Mouse (Mus musculus) left cerebral cortex, adult 11 months (tissue): ENCODE data around the gene Dcaf8.
"Not testable (repeated sequence)": the region's sequence is repeated elsewhere in the genome, so short reads cannot be mapped to it uniquely, and the experiment has no call there.

Experiments
- DNase-seq: peaks from one replicate; pipeline ENCODE4 v3.0.0; 2022; ENCODE audit warnings: low spot score

The Dcaf8 gene

GRCm38 (mm10) chr1:172218164-172218910 is 70.5 kb downstream of the Dcaf8 start:
- no peak for DNase-seq

DNA sequence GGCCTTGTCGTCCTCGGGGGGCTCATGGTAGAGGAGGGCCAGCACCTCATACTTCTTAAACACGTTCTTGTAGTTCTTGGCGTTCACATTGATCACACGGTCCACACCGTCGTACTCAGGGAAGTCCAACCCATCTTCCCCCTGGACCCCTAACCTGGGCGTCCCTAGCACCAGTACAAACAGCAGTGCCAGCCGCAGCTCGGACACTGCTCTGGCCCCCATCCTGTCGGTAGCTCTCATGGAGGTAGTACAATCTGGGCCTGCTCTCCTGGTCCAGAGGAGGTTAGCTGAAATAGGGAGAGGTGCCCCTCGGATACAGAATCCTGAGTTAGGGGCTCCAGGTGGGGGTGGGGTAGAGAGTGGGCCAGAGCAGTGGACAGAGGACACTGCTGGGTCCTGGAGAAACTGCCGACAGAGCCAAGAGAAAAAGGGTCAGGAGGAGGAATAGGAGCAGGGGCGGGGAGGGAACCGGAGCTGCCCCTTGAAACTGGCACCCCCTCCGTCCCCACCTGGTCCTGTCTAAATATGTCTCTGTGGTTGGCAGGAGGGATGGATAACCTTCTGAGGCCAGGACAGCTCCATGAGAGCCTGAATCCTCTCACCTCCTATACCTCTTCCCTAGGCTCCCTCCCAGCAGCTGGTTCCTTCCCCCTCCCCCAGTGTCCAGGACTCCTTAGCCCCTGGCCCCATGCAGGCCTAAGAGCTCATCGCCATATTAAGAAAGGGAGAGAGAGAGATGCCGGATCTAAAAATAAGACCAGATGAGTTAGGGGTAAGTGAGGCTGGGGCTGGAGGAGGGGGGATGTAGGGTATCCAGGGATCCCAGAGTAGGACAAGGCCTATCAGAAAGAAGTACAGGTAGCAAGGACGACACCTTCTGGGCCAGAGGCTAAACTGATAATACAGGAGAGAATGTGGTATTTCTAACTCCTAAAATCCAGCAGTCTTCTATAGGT is 71.8 kb downstream of the Dcaf8 start, which contains the start of gene Casq1:
Gene Casq1, minus strand, starts transcription at position 418 of the 956 bp plus-strand sequence.
- no peak for DNase-seq

DNA sequence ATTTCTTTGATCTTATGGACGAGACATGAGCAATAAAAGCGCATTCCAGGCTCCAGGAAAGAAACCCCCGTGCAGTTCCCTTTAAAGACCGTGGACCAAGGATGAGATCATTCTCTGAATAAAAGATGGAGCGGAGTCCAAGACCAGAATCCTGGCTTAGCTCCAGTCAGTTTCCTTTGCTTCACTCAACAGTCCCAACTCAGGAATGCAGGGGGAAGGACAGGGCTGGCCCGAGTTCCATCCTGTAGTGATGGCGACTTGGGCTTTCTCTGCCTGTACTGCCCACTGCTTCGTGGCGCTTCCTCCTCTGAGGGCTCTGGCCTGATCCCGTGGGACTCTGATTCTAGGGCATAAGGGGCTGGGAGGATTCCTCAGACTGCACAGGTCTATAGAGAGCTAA is 72.5 kb downstream of the Dcaf8 start:
- DNase-seq: no peak

- no peak for DNase-seq
Observed at GRCm38 (mm10) chr1:172221297-172222063, 73.6 kb downstream of the Dcaf8 start.

DNA sequence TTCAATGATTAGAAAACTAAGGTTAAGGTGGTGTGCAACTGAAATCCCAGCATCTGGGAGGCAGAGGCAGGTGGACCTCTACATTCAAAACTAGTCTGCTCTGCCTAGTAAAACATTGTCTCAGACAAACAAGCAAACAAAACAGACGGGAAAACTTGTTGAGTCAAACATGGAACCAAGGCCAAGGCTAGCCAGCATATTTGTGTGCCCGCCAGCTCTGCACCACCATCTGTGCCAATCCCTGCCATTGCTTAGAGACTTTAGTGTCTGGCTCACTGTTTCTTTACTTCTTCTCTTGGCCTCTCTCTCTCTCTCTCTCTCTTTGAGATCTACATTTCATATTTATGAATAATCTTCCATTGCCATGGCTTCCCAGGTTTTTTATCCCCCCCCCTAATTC is 80.3 kb downstream of the Dcaf8 start:
- DNase-seq: no peak

GRCm38 (mm10) chr1:172229215-172229614 is 81.3 kb downstream of the Dcaf8 start:
- no peak for DNase-seq

DNA sequence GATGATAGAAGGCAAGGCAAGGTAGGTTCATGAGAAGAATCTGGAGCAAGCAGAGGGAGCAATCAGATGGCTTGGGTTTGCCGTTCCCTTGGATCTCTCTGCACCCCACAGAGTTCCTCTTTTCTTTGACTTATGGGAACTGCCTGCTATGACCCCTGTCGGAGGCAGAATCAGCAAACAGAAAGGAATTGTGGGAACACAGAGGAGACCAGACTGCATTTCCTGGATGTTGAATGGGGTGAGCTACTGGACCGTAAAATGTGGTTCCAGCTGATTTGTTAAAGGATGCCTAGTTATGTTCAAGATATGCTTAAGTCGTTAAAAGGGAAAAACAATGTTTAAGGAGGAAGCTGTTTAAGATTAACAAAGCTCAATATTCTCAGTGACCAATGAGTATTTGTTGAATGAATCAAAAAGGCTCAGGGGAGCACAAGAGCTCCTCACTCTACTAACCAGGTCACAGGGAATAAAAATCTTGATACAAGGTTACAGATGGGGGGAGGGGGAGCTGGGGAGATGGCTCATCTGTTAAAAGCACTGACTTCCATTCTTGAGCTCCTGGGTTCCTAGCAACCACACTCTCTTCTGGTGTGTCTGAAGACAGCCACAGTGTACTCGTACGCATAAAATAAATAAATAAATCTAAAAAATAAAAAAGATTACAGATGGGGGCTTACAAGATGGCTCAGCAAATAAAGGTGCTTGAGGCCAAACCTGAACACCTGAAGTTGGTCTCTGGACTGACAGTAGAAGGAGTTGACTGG is 93.2 kb downstream of the Dcaf8 start:
- DNase-seq: no peak

DNA sequence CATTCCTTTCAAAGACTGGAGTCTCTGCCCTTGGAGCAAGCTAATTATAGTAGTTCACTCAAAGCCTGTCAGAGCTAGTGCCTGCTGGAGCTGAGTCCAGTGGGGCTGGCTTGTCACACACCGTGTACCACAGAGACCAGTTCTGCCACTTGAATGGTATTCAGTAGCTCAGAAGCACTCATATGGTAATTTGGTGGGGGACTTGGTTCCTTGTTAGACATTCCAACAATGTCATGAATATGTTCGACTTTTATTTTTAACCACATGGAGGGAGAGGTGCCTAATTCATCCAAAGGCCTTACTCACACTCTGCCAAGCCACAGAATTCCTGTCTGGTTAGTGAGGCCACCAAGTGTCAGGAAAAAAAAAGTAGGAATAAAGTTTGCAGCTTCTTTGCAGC is 94.5 kb downstream of the Dcaf8 start:
- no peak for DNase-seq

DNA sequence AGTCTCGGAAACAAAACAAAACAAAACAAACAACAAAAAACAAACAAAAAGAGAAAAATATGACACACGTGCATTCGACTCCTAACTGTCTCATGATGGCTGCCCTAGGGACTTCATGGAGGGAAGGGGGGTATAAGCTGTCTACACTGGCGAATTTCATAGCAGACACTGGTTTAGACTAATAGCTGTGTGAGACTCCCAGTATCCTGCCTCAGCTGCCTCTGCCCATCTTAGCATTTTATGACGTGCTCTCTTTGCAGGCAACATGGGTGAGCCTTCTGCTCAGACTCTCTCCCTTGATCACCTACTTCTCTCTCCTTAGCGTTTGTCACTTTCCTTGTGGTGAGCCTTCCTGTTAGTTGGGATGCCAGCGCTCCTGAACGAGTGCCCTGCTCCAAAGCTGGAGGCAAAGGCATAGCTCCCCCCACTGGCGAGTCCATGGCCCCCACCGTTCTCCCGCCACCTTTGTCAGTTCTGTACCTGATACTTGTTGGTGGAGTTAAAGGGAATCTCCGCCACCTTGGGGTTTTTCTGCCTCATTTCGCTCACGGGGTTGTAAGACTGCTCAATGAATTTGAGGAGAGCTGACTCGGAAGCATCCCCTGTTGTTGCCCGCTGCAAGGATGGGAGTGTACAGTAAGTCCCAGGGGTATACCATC is 95.8 kb downstream of the Dcaf8 start:
- DNase-seq: no peak

DNA sequence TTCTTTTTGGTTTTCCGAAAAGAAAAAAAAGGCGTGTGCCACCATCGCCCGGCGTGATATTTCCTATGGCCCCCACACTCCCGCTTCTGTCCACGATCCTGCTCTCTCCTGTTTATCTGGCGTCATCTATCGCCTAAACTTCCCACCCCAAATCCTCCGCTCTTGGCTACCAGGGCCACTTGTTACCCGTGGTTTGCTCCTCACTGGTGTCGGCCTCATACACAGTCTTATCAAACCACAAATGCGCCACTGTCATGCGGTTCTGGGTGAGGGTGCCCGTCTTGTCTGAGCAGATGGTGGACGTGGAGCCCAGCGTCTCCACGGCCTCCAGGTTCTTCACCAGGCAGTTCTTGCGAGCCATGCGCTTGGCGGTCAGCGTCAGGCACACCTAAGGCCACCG is 96.8 kb downstream of the Dcaf8 start:
- DNase-seq: not testable (repeated sequence)
